Mouse (Mus musculus): ENCODE measurements around the gene Ptprn.

Gene Ptprn

GRCm38 (mm10) chr1:75264091-75264880, at the start of gene Ptprn:
Ptprn (minus strand) TSS chr1:75264502.
- no peak for DNase-seq

- no peak for DNase-seq
Observed at GRCm38 (mm10) chr1:75311694-75312093, 47.4 kb upstream of the Ptprn start.

- peak in 1 of 2 experiments; percentile 18 for DNase-seq
Observed at GRCm38 (mm10) chr1:75304662-75305061, 40.4 kb upstream of the Ptprn start.

GRCm38 (mm10) chr1:75294294-75294693, 30.0 kb upstream of the Ptprn start:
- no peak for DNase-seq

GRCm38 (mm10) chr1:75293331-75293701, 29.0 kb upstream of the Ptprn start:
- DNase-seq = no peak

GRCm38 (mm10) chr1:75292476-75293330, 28.4 kb upstream of the Ptprn start:
- peak; percentile 41 to 52 for DNase-seq

GRCm38 (mm10) chr1:75291321-75291720, 27.0 kb upstream of the Ptprn start:
- no peak for DNase-seq

GRCm38 (mm10) chr1:75290582-75290981, 26.3 kb upstream of the Ptprn start:
- DNase-seq = peak; percentile 33 to 34

- no peak for DNase-seq
Observed at GRCm38 (mm10) chr1:75289888-75290431, 25.7 kb upstream of the Ptprn start.

GRCm38 (mm10) chr1:75289376-75289775, 25.1 kb upstream of the Ptprn start:
- peak; percentile 44 to 56 for DNase-seq

GRCm38 (mm10) chr1:75284911-75285310, 20.6 kb upstream of the Ptprn start:
- no peak for DNase-seq

- no peak for DNase-seq
Observed at GRCm38 (mm10) chr1:75283017-75283416, 18.7 kb upstream of the Ptprn start.

GRCm38 (mm10) chr1:75278228-75278627, 13.9 kb upstream of the Ptprn start, which contains the start of gene Resp18:
Resp18 (minus strand) TSS chr1:75278415.
- DNase-seq = no peak

GRCm38 (mm10) chr1:75277195-75278188, 13.2 kb upstream of the Ptprn start:
- DNase-seq = peak; percentile 88 to 90

GRCm38 (mm10) chr1:75262969-75263951, 1.0 kb downstream of the Ptprn start:
- DNase-seq = peak; percentile 89 to 90

GRCm38 (mm10) chr1:75261278-75261677, 3.0 kb downstream of the Ptprn start:
- DNase-seq = no peak

GRCm38 (mm10) chr1:75255516-75256046, 8.7 kb downstream of the Ptprn start:
- DNase-seq = no peak

- DNase-seq = no peak
Observed at GRCm38 (mm10) chr1:75254625-75255013, 9.7 kb downstream of the Ptprn start.

GRCm38 (mm10) chr1:75253849-75254624, 10.3 kb downstream of the Ptprn start:
- DNase-seq = peak; percentile 89 to 92

- DNase-seq = no peak
Observed at GRCm38 (mm10) chr1:75253029-75253428, 11.3 kb downstream of the Ptprn start.

Measured in kidney, postnatal 4 days (tissue).